Mouse (Mus musculus): ENCODE data around the gene Ltn1. TPM values are rescaled to one million over a fixed set of nuclear protein-coding genes. Genes with fewer than 3 reads are reported as not detected.

Ltn1 gene
- total RNA-seq (2017): 13.3 to 24.2 TPM (median 14.8 TPM) in 3 replicates

DNA sequence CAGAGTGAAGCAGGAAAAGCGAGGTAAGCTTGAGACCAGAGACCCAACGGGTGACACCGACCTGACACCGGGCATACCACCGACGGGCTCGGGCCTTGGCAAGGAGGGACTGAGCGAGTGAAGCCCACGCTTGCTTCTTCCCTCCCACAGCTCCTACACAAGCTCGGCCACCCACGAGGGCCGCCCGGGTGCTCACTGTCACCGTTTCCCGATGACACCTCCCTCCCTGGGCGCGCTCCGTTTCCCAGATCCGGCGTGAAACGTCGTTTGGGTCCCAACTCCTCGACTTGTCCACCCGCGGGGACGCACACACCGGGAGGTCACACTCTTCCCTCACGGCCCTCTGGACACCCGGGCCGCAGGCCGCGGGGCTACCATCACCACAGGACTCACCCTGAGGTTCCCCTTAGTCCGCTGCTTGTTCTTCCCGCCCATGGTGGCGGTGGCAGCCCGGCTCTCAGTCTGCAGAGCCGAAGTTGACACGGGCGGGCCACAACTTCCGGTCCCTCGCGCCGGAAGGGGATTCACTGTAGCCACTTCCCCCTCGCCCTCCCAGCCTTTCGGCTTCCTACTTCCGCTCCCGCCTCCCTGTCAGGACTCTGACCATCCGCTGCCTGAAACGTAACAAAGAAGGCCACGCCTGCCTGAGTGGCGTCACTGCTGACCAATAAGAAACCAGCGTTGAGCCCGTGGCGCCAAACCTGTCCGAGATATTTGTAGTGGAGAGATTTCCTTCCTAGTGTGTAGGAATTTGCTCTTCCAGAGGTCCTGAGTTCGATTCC, at the start of gene Ltn1:
Gene Ltn1 (minus strand): TSS at position 580 of the 782 bp plus-strand sequence.
- peak; percentile 100 for ATAC-seq (replicated peaks; ENCODE audit: insufficient number of reproducible peaks, low FRiP score, low TSS enrichment, poor library complexity, severe bottlenecking)

DNA sequence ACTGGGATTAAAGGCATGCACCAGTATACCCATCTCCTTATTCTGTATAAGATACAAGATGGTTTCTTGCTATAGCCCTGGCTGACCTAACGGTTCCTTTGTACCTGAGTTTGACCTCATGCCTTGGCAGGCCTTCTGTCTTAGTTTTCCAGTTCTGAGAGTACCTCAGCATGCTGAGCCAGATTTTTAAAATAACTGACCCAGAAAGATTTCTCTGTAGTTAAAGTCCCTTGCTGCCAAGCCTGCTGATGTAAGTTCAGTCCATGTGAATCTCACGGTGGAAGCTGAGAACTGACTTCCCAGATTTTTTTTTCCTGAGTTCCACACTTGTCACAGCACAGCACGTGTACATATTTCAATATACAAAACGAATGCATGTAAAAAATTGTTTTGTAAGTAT, 38.2 kb upstream of the Ltn1 start:
- ATAC-seq (replicated peaks; ENCODE audit: insufficient number of reproducible peaks, low FRiP score, low TSS enrichment, poor library complexity, severe bottlenecking): no peak

DNA sequence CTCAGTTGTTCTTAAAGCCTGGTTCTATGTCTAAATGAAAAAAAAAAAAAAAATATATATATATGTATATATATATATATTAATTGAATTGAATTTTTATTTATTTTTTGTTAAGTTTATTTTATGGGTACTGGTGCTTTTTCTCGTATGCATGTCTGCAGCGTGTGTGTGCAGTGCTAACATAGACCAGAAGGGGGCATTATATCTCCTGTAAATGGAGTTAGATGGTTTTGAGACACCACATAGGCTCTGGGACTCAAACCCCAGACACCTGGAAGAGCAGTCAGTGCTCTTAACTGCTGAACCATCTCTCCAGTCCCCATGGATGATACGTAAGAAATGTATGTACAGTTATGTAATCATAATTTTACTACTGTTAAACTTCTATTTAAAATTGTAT, 26.3 kb upstream of the Ltn1 start:
- no peak for ATAC-seq (replicated peaks; ENCODE audit: insufficient number of reproducible peaks, low FRiP score, low TSS enrichment, poor library complexity, severe bottlenecking)

DNA sequence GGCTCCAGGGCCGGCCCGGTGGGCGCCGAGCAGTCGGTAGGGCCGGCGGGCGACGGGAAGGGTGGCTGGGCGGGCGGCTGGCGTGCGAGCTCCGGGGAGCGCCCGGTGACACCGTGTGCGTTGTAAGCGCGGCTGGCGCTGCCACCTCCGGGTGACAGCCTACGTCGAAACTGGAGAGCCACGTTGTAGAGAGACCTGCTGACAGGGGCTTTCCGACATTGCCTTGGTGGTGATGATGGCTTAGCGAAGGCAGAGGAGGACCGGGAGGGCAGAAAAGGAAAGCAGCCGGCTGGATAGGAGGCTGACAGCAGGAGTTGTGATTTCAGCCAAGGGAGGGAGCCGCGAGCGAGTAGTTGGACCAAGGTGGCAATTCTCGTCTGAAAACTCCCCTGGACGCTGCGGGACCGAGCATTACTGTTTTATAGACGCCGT, 22.8 kb upstream of the Ltn1 start:
- ATAC-seq (replicated peaks; ENCODE audit: insufficient number of reproducible peaks, low FRiP score, low TSS enrichment, poor library complexity, severe bottlenecking): peak; percentile 67

DNA sequence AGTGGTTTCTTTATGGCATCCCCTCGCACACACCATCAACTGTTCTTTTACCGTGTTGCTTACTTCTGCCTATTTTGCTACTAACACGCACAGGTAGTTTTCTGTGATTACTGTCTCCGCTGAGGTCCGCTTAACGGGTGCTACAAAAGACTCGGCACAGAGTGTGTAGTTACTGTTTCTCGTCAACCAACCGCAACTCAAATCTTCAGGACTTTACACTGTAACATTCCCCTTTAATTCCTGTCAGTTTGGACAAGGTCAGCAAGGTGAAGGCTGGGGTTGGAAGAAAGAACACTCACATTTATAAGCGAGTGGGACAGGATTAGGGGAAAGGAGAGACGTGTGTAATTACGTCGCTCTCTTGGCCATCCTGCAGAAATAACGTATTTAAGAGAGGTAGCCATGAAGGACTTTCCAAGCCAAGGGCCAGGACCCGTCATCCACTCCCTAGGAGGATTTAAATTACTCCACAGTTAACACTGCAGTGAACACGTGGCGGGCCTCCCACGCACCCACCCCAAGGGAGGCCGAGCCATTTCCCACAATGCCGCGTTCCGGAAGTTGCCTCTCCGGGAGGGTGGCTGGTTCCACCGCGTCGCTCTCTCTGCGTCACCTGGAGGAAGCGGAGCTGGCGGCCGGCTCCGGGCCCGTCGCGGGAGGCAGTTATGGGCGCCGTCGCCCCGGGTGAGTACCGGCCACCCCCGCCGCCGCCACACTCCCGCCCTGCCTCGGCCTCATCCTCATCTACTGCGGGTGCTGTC, 22.2 kb upstream of the Ltn1 start, which contains the start of gene Usp16:
Gene Usp16 (plus strand): TSS at position 285 of the 761 bp plus-strand sequence.
- ATAC-seq (replicated peaks; ENCODE audit: insufficient number of reproducible peaks, low FRiP score, low TSS enrichment, poor library complexity, severe bottlenecking): peak; percentile 97

DNA sequence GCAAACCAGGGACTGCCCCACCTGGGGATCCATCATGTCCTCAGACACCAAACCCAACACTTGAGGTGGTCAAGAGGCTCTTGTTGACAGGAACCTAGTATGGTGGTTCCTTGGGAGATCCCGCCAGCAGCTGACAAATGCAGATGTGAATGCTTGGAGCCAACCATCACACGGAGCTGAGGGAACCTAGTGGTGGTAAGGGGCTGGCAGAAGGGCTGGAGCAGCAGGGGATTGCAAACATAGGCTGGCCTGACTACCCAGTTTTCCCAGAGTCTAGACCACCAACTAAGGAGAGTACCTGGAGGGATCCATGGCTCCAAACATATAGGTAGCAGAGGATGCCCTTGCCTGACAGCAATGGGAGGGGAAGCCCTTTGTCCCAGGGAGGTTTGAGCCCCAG, 20.8 kb upstream of the Ltn1 start:
- ATAC-seq (replicated peaks; ENCODE audit: insufficient number of reproducible peaks, low FRiP score, low TSS enrichment, poor library complexity, severe bottlenecking): no peak

DNA sequence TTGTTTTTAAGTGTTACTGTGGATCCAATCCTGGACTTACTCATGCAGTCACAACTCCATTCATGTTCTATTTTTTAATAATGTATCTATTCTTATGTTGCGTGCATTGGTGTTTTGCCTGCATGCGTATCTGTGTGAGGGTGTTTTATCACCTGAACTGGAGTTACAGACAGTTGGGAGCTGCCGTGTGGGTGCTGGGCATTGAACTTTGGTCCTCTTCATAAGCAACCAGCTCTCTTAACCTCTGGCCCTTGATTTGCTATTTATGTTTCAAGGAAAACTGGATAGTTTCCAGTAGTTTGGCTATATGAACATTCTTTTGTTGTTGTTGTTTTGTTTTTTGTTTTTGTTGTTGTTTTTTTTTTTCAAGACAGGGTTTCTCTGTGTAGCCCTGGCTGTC, 13.1 kb upstream of the Ltn1 start:
- no peak for ATAC-seq (replicated peaks; ENCODE audit: insufficient number of reproducible peaks, low FRiP score, low TSS enrichment, poor library complexity, severe bottlenecking)

DNA sequence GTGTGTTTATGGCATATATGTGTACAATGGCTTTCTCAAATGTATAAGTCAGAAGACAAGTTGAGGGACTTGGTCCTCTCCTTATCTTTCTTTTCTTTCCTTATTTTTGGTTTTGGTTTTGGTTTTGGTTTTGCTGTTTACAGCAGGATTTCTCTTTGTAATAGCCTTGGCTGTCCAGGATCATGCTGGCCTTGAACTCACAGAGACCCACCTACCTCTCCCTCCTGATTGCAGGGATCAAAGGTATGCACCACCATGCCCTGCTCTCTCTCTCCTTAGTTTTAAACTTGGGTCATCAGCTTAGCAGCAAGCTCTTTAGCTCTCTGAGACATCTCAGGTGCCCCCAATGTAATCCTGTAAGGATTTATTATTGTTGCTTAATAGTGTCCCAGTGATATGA, 12.7 kb upstream of the Ltn1 start:
- ATAC-seq (replicated peaks; ENCODE audit: insufficient number of reproducible peaks, low FRiP score, low TSS enrichment, poor library complexity, severe bottlenecking): no peak

DNA sequence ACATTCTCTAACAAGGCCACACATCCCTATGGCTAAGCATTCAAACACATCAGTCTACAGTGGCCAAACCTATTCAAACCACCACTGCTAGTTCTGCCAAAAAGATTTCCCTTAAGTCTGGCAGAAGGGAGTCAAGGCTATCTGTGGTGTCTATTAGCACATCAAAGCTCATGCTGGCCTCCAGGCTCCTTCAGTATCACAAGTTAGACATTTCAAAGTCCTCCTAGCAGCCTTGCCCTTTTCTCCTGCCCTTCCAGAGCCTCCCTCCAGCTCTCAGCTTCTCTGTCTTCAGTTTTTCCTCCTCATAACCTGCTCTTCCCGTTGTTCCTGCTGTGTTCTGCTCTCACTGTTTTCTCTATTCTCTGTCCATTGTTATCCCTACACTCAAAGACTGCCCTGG, 11.7 kb upstream of the Ltn1 start:
- no peak for ATAC-seq (replicated peaks; ENCODE audit: insufficient number of reproducible peaks, low FRiP score, low TSS enrichment, poor library complexity, severe bottlenecking)

DNA sequence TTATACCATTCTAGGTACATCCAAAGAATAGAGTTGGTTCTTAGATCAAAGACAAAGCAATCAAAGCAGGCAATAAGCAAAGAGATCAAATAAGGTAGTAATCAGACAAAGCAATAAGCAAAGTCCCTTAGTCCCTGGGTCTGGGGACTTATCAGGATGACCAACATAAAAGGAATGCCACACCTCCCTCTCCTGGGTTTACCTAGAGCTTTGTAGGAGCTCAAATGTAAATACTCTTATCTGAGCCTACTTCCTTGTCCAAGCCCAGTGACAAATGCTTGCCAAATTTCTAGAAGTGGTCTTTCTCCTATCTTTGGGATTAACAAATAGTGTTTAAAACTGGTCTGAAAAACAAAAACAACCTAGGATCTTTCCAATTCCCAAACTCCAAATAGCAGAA, 10.8 kb upstream of the Ltn1 start:
- ATAC-seq (replicated peaks; ENCODE audit: insufficient number of reproducible peaks, low FRiP score, low TSS enrichment, poor library complexity, severe bottlenecking): no peak

DNA sequence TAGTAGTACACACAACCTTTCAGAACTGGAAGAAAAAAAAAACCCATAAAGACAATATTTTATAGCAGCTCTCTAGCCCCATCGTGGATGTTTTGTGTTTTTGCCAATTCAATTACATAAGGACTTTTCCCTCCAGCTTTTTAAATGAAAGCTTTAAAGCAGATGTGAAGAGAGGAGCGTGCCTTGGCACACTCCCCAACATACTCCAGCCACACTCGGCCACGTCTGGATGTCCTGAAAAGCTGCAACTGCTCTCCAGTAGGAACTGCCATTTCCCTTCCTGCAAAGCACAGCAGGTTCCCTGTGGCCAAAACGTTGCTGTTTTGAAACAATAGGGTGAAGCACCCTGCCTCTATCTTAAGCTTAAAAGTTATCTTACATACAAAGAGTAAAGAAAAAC, 9.9 kb upstream of the Ltn1 start:
- ATAC-seq (replicated peaks; ENCODE audit: insufficient number of reproducible peaks, low FRiP score, low TSS enrichment, poor library complexity, severe bottlenecking): no peak

DNA sequence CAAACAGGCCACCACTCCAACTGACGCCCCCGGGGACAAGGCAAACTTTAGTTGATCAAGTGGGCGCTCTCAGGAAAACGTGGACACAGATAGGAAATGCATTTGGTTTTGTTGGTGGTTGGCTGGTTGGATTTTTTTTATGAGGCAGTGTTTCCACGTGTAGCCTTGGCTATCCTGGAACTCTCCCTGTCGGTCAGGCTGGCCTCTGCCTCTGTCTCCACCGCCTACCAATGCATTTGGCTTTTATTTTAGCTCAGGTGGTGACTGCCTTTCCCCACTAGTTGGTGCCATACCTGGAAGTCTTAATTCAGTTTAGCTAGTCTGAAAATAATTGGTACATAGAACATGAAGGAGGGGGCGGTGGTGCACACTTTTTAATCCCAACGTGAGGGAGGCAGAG, 8.7 kb upstream of the Ltn1 start:
- ATAC-seq (replicated peaks; ENCODE audit: insufficient number of reproducible peaks, low FRiP score, low TSS enrichment, poor library complexity, severe bottlenecking): no peak

DNA sequence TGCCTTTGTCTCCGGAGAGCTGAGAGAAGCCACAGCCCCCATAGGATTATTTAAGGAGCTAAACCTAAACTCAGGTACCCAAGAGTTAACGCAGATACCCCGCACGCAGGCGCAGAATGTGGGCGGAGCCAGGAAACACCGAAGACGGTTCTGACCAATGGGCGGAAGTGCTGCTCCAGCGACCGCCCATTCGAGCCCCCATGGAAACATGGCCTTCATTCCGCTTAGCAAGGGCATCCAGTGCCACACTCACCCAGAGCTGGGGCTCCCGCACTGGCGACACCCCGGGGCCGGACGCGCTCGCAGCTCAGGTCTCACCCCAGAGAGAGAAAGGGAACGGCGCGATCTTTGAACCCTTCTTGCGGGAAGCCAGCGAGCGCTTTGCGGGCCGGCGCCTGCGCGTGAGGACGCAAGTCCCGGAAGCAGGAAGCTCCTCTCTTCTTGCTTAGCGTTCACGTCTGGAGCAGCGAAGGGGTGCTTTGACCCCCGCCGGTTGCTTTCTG, 7.8 kb upstream of the Ltn1 start, which contains the start of gene Rwdd2b:
Gene Rwdd2b (minus strand): TSS at position 390 of the 503 bp plus-strand sequence.
- ATAC-seq (replicated peaks; ENCODE audit: insufficient number of reproducible peaks, low FRiP score, low TSS enrichment, poor library complexity, severe bottlenecking): peak; percentile 94

DNA sequence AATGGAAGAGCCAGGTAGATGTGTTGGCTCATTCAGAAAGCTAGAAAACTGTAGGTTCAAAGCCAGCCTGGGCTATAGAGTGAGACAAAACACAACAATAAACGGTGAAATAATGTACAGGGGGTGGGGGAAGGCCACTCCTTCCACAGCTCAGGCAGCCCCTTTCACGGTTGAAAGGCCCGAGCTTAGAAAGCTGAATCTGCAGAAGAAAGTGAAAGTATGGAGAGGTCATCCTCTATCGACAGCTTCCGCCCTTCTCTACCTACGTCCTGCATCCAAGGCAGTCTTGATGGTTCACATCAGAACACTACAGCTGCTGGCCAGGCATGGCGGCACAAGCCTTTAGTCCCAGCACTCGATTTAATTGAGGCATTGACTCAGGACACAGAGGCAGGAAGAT, 6.3 kb upstream of the Ltn1 start:
- no peak for ATAC-seq (replicated peaks; ENCODE audit: insufficient number of reproducible peaks, low FRiP score, low TSS enrichment, poor library complexity, severe bottlenecking)

DNA sequence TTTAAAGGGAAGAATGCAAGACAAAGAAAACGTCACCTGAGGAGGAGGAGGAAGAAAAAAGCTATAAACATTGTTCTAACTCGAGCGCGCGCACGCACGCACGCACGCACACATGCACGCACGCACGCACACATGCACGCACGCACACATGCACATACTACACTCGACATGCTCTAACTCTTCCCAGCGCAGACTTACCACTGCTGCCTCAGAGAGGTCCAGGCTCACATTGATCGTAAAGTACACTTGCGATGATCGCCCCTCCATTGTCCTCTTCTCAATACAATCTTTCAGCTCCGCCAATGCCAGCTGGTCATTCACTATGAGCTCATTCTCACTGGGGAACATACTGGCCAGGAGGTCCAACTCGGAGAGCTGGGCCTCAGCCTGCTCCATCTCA, 4.7 kb upstream of the Ltn1 start:
- no peak for ATAC-seq (replicated peaks; ENCODE audit: insufficient number of reproducible peaks, low FRiP score, low TSS enrichment, poor library complexity, severe bottlenecking)

DNA sequence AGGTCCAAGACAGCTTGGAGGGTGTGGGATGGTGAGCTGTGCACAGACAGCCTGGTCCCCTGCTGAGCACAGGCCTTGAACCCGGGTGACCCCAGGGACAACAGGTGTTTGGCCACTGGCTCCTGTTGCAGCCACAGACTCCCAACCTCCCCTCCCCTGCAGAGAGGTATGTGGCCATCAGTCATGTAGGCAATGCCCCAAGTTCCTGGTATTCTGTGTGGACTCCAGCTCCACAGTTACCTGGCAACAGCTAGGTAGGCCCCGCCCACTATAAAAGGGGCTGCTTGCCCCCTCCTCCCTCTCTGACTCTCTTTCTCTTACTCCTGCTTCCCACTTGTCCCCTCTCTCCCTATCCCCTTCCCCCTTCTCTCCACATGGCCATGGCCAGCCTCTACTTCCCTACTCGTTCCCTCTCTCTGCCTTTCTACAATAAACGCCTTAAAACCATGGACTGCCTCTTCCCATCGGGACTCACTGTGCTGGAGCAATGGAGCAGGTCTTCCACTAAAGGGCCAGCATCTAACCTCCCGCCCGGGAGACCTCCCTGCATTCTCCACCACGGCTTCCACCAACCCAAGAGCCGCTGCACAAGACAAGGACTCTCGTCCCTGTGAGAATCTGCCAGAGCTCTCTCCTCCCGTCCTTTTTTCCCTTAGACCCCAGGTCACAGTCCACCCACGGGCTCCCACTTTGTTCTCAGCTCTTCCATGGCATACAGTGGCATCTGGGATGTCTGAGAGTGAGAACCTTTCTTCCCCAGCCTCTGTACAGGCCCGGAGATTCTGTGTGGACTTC, 3.2 kb upstream of the Ltn1 start:
- no peak for ATAC-seq (replicated peaks; ENCODE audit: insufficient number of reproducible peaks, low FRiP score, low TSS enrichment, poor library complexity, severe bottlenecking)

DNA sequence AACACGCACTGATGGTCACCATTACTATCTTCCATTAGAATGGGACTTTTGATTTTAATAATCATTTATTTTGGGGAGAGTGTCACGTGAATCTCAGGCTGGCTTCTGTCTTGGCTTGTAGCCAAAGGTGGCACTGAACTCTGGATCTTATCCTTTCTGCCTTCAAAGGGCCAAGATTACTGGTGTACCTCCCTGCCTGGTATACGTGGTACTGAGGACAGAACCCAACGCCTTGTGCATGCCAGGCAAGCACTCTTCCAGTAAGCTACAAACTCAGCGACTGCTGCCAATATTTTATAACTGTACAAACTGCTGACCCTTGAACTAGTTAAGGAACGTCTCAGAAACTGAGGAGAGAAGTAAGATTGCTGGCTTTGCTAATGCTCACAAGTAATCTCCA, 2.5 kb upstream of the Ltn1 start:
- no peak for ATAC-seq (replicated peaks; ENCODE audit: insufficient number of reproducible peaks, low FRiP score, low TSS enrichment, poor library complexity, severe bottlenecking)

DNA sequence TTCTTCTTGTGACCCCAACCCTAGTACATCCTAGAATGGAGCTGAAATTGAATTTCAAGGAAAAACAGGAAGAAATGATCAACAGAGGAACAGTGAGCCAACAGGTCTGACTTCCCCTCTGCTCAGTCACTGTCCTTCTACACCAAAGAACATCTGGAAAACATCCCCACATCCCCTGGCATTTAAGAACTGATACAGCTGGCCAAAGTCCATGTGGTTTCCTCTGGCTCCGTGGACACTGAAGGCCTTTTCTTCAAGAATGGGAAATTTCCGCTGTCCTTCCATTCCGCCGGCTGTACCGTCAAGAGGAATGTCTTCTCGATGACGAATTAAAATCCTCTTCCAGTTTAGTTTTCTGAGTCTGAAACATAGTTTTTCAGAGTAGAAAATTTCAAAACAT, 1.9 kb upstream of the Ltn1 start:
- ATAC-seq (replicated peaks; ENCODE audit: insufficient number of reproducible peaks, low FRiP score, low TSS enrichment, poor library complexity, severe bottlenecking): no peak

DNA sequence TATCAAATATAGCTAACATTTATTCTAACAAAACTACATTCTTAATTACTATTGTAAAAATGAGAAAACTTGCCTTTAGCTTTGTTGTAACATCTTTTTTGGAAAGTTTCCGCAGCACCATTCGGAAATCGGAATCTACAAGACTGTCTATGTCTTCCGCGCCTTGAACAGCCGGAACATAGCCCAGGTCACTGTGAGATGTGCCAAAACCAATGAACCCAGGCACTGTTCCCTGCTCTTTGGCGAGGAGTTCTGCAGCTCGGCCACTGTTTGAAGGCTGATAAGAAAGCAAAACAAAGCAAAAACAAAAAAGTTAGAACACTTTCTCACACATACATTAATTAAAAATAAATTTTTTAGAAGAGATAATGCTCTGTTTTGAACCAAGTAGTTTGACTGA, 4.9 kb downstream of the Ltn1 start:
- ATAC-seq (replicated peaks; ENCODE audit: insufficient number of reproducible peaks, low FRiP score, low TSS enrichment, poor library complexity, severe bottlenecking): no peak

Data from monocyte, adult 5-6 weeks (primary cell).